Mouse (Mus musculus): Measurements from ENCODE around the gene Otx1. TPM values are rescaled to one million over a fixed set of nuclear protein-coding genes. Genes with fewer than 3 reads are reported as not detected.

Gene Otx1
- polyA plus RNA-seq, 1 experiment, result 0.60 TPM

- peak overlapping the region; percentile 79 for H3K9ac ChIP-seq (ENCODE audit: low read depth, poor library complexity, severe bottlenecking)
- H3K4me1 ChIP-seq (ENCODE audit: control insufficient read depth, insufficient read depth, low read length), result no peaks in the 10 kb centered on the region
- no peak overlapping the region for H3K27ac ChIP-seq (ENCODE audit: insufficient read depth, low read length)
- H3K4me3 ChIP-seq (ENCODE audit: low read depth, low read length), result peak overlapping the region; percentile 77
- H3K27me3 ChIP-seq (ENCODE audit: control insufficient read depth, insufficient read depth, low read length, poor library complexity, severe bottlenecking), result peaks cover 78% of the 10 kb centered on the region
- peaks cover 6% of the 10 kb centered on the region for H3K9me3 ChIP-seq (replicated peaks; ENCODE audit: control insufficient read depth, insufficient read depth, low read length, poor library complexity, severe bottlenecking)
- TF ChIP-seq EP300 (IDR thresholded peaks at IDR 0.05; ENCODE audit: insufficient read depth, low read depth, low read length), result no peak
- TF ChIP-seq POLR2A (IDR thresholded peaks at IDR 0.05; ENCODE audit: insufficient read depth, low read length), result no peak
- no peak for TF ChIP-seq CTCF (IDR thresholded peaks at IDR 0.05; ENCODE audit: low read depth, low read length)
- H3K36me3 ChIP-seq (ENCODE audit: control insufficient read depth, insufficient read depth, low read length, poor library complexity, severe bottlenecking), result no peaks in the 10 kb centered on the region
These were observed 1.2 kb downstream of the Otx1 start for GRCm38 (mm10) chr11:22001321-22002061.

- Histone ChIP-seq H3K4me1 (ENCODE audit: control insufficient read depth, insufficient read depth, low read length) (no peaks in the 10 kb centered on the region), H3K9ac (ENCODE audit: low read depth, poor library complexity, severe bottlenecking) (peak overlapping the region; percentile 79; the same call in 1 of the 2 replicates), H3K9me3 (replicated peaks; ENCODE audit: control insufficient read depth, insufficient read depth, low read length, poor library complexity, severe bottlenecking) (no peaks in the 10 kb centered on the region; the same call in 1 of the 2 replicates), H3K4me3 (ENCODE audit: low read depth, low read length) (peak overlapping the region; percentile 77), H3K27ac (ENCODE audit: insufficient read depth, low read length) (no peak overlapping the region), H3K36me3 (ENCODE audit: control insufficient read depth, insufficient read depth, low read length, poor library complexity, severe bottlenecking) (no peaks in the 10 kb centered on the region), H3K27me3 (ENCODE audit: control insufficient read depth, insufficient read depth, low read length, poor library complexity, severe bottlenecking) (peaks cover 81% of the 10 kb centered on the region)
- no peak for TF ChIP-seq CTCF (IDR thresholded peaks at IDR 0.05; ENCODE audit: low read depth, low read length)
- TF ChIP-seq POLR2A (IDR thresholded peaks at IDR 0.05; ENCODE audit: insufficient read depth, low read length), result no peak
- TF ChIP-seq EP300 (IDR thresholded peaks at IDR 0.05; ENCODE audit: insufficient read depth, low read depth, low read length), result no peak
These were observed 2.2 kb downstream of the Otx1 start for GRCm38 (mm10) chr11:22000316-22001076.

DNA sequence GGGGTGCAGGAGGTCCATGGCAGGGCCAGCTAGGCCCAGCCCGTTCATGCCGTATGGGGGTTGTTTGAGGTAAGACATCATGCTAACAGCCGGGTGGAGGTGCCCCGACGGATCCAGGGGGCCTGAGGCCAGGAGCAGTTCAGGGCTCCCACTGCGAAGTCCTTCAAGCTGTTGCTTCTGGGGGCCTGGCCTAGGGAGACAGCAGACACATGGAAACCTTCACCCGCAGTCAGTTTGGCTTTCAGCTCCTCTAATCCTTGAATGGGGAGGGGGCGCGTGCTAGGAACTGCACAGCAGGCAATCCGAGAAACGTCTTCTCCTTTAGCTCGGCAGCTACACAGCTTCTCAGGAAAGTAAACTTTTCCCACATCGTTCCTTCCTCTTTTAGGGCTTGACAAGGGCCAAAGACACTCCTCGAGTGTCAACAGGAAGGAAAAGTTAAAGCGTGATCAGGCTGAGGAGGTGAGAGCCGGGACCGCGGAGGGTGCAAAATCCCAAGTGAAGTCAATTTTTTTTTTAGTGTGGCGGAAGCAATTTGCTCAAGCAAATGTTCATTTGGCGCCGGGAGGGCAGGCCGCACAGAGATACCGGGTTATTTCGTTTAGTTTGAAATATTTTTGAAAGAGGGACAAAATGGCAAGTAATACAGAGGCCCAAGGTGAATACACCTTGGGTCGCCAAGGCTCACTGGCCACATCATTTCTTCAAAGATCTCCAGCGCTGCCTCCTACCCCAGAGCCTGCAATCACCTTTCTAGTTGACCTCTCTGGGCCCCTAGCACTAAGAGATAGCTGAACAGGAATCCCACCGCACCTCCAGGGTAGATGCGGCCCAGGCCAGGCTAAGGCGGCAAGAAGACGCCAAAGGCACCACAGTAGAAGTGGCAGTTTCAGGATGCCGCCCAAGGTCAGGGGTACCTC, 3.0 kb downstream of the Otx1 start:
- TF ChIP-seq CTCF (IDR thresholded peaks at IDR 0.05; ENCODE audit: low read depth, low read length) (no peak), EP300 (IDR thresholded peaks at IDR 0.05; ENCODE audit: insufficient read depth, low read depth, low read length) (no peak), POLR2A (IDR thresholded peaks at IDR 0.05; ENCODE audit: insufficient read depth, low read length) (no peak)
- Histone ChIP-seq H3K36me3 (ENCODE audit: control insufficient read depth, insufficient read depth, low read length, poor library complexity, severe bottlenecking) (no peaks in the 10 kb centered on the region), H3K27me3 (ENCODE audit: control insufficient read depth, insufficient read depth, low read length, poor library complexity, severe bottlenecking) (peaks cover 83% of the 10 kb centered on the region), H3K4me1 (ENCODE audit: control insufficient read depth, insufficient read depth, low read length) (no peaks in the 10 kb centered on the region), H3K9ac (ENCODE audit: low read depth, poor library complexity, severe bottlenecking) (no peak overlapping the region), H3K4me3 (ENCODE audit: low read depth, low read length) (no peak overlapping the region), H3K27ac (ENCODE audit: insufficient read depth, low read length) (no peak overlapping the region), H3K9me3 (replicated peaks; ENCODE audit: control insufficient read depth, insufficient read depth, low read length, poor library complexity, severe bottlenecking) (no peaks in the 10 kb centered on the region)

- Histone ChIP-seq H3K4me1 (ENCODE audit: control insufficient read depth, insufficient read depth, low read length) (no peaks in the 10 kb centered on the region), H3K9me3 (replicated peaks; ENCODE audit: control insufficient read depth, insufficient read depth, low read length, poor library complexity, severe bottlenecking) (no peaks in the 10 kb centered on the region), H3K9ac (ENCODE audit: low read depth, poor library complexity, severe bottlenecking) (no peak overlapping the region), H3K36me3 (ENCODE audit: control insufficient read depth, insufficient read depth, low read length, poor library complexity, severe bottlenecking) (no peaks in the 10 kb centered on the region), H3K27ac (ENCODE audit: insufficient read depth, low read length) (no peak overlapping the region), H3K27me3 (ENCODE audit: control insufficient read depth, insufficient read depth, low read length, poor library complexity, severe bottlenecking) (peaks cover 83% of the 10 kb centered on the region), H3K4me3 (ENCODE audit: low read depth, low read length) (peak overlapping the region; percentile 28; the same call in 1 of the 2 replicates)
- TF ChIP-seq POLR2A (IDR thresholded peaks at IDR 0.05; ENCODE audit: insufficient read depth, low read length) (no peak), CTCF (IDR thresholded peaks at IDR 0.05; ENCODE audit: low read depth, low read length) (peak; percentile 10)
These were observed 4.3 kb downstream of the Otx1 start for GRCm38 (mm10) chr11:21998141-21999047.

DNA sequence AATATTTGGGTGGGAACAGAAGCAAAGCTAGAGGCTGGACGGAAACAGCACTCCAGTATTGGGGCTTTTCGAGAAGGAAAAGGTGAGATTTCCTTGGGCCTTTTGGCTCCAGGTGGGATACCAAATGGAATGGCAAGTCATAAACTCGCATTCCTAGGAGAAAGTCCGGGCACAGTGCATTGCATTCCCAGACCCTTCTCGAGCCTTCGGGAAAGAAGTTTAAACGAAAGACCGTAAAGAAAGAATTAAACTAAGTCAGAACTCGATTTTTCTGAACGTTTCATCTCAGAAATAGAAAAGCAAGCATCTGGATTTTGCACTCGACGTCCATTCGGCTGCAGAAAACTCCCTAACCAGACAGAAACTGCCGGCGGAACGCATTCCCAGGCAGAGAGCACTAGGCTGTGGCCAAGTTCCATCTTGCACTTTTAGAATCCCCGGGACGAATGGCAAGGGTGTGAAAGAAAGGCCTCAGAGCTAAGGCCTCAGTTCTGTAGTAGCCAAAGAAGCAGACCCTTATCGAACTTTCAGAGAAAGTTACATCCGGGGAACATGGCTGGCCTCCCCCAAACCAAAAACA, 5.0 kb downstream of the Otx1 start:
- Histone ChIP-seq H3K36me3 (ENCODE audit: control insufficient read depth, insufficient read depth, low read length, poor library complexity, severe bottlenecking) (no peaks in the 10 kb centered on the region), H3K27me3 (ENCODE audit: control insufficient read depth, insufficient read depth, low read length, poor library complexity, severe bottlenecking) (peaks cover 81% of the 10 kb centered on the region), H3K27ac (ENCODE audit: insufficient read depth, low read length) (no peak overlapping the region), H3K4me3 (ENCODE audit: low read depth, low read length) (no peak overlapping the region), H3K9me3 (replicated peaks; ENCODE audit: control insufficient read depth, insufficient read depth, low read length, poor library complexity, severe bottlenecking) (no peaks in the 10 kb centered on the region), H3K9ac (ENCODE audit: low read depth, poor library complexity, severe bottlenecking) (no peak overlapping the region), H3K4me1 (ENCODE audit: control insufficient read depth, insufficient read depth, low read length) (no peaks in the 10 kb centered on the region)
- TF ChIP-seq EP300 (IDR thresholded peaks at IDR 0.05; ENCODE audit: insufficient read depth, low read depth, low read length) (no peak), POLR2A (IDR thresholded peaks at IDR 0.05; ENCODE audit: insufficient read depth, low read length) (no peak), CTCF (IDR thresholded peaks at IDR 0.05; ENCODE audit: low read depth, low read length) (no peak)

All from ES-Bruce4 (cell line).